Mouse (Mus musculus) retina, postnatal 1 day (tissue): ENCODE data around the gene Mtx1.
"Not testable (repeated sequence)": the region's sequence is repeated elsewhere in the genome, so short reads cannot be mapped to it uniquely, and the experiment has no call there.

Experiments
- DNase-seq: peaks from one replicate; pipeline ENCODE4 v3.0.0-alpha.2; 2012

The Mtx1 gene

GRCm38 (mm10) chr3:89181749-89182500 lies 45.0 kb downstream of the Mtx1 start:
- DNase-seq: no peak

- DNase-seq: no peak
Observed at GRCm38 (mm10) chr3:89179056-89179455, 47.8 kb downstream of the Mtx1 start.

GRCm38 (mm10) chr3:89178107-89178385 lies 48.8 kb downstream of the Mtx1 start:
- DNase-seq: no peak

- peak; percentile 99 for DNase-seq
Observed at GRCm38 (mm10) chr3:89177242-89178106, 49.4 kb downstream of the Mtx1 start, which contains the start of gene Scamp3. Gene Scamp3, plus strand, starts transcription at chr3:89177473.

- no peak for DNase-seq
Observed at GRCm38 (mm10) chr3:89176421-89176820, 50.5 kb downstream of the Mtx1 start.

- DNase-seq: no peak
Observed at GRCm38 (mm10) chr3:89175544-89175943, 51.3 kb downstream of the Mtx1 start.

GRCm38 (mm10) chr3:89174844-89175243 lies 52.0 kb downstream of the Mtx1 start:
- no peak for DNase-seq

GRCm38 (mm10) chr3:89166945-89167344 lies 59.9 kb downstream of the Mtx1 start:
- DNase-seq: no peak

- DNase-seq: no peak
Observed at GRCm38 (mm10) chr3:89165268-89165870, 61.5 kb downstream of the Mtx1 start.

- peak; percentile 96 for DNase-seq
Observed at GRCm38 (mm10) chr3:89164506-89165267, 62.2 kb downstream of the Mtx1 start, which contains the start of gene Clk2. Gene Clk2, plus strand, starts transcription at chr3:89164795.

GRCm38 (mm10) chr3:89163643-89164245 lies 63.1 kb downstream of the Mtx1 start:
- no peak for DNase-seq

- no peak for DNase-seq
Observed at GRCm38 (mm10) chr3:89163123-89163522, 63.8 kb downstream of the Mtx1 start.

- DNase-seq: no peak
Observed at GRCm38 (mm10) chr3:89161786-89162185, 65.1 kb downstream of the Mtx1 start.

- DNase-seq: not testable (repeated sequence)
Observed at GRCm38 (mm10) chr3:89161207-89161606, 65.7 kb downstream of the Mtx1 start.

- DNase-seq: peak; percentile 93
Observed at GRCm38 (mm10) chr3:89159616-89160344, 67.1 kb downstream of the Mtx1 start, which contains the start of gene Hcn3. Gene Hcn3, minus strand, starts transcription at chr3:89160196.

- peak; percentile 71 for DNase-seq
Observed at GRCm38 (mm10) chr3:89159211-89159610, 67.7 kb downstream of the Mtx1 start.
